Mouse (Mus musculus) kidney, embryonic 15.5 days (tissue): ENCODE data around the gene Zfp46. TPM values are rescaled to one million over a fixed set of nuclear protein-coding genes. Genes with fewer than 3 reads are reported as not detected.

Experiments used
- ATAC-seq: fragments of 200-750 bp; cut with Nextera tagmentation; replicated peaks from 2 replicates; pipeline ENCODE4 v1.8.0; 2017; ENCODE audit warnings: moderate TSS enrichment; ENCODE audit not compliant: low FRiP score
- H3K27ac ChIP-seq: fragments of 300-500 bp; sonication (generic); 2 replicates; pipeline ENCODE4 v1.5.1; 2015; ENCODE audit warnings: mild to moderate bottlenecking, inconsistent platforms
- H3K27me3 ChIP-seq: fragments of 300-500 bp; sonication (generic); 2 replicates; pipeline ENCODE4 v1.6.1; 2015; ENCODE audit warnings: inconsistent platforms
- H3K36me3 ChIP-seq: fragments of 300-500 bp; sonication (generic); 2 replicates; pipeline ENCODE4 v1.6.1; 2015; ENCODE audit warnings: inconsistent platforms
- H3K4me1 ChIP-seq: fragments of 300-500 bp; sonication (generic); 2 replicates; pipeline ENCODE4 v1.6.1; 2015; ENCODE audit warnings: inconsistent platforms
- H3K4me2 ChIP-seq: fragments of 300-500 bp; sonication (generic); 2 replicates; pipeline ENCODE4 v1.6.1; 2015; ENCODE audit warnings: moderate library complexity, mild to moderate bottlenecking, inconsistent platforms
- H3K4me3 ChIP-seq: fragments of 300-500 bp; sonication (generic); replicated peaks from 2 replicates; pipeline ENCODE4 v1.5.1; 2015; ENCODE audit warnings: mild to moderate bottlenecking, inconsistent platforms
- H3K9ac ChIP-seq: fragments of 300-500 bp; sonication (generic); 2 replicates; pipeline ENCODE4 v1.6.1; 2015; ENCODE audit warnings: mild to moderate bottlenecking, inconsistent platforms
- H3K9me3 ChIP-seq: fragments of 300-500 bp; sonication (generic); replicated peaks from 2 replicates; pipeline ENCODE4 v1.6.1; 2016; ENCODE audit warnings: inconsistent platforms
- WGBS: fragments of 180-500 bp; shearing (Covaris S2); methylation state at CpG from one replicate; pipeline ENCODE4 v1.1.7; 2015; ENCODE audit warnings: mixed read lengths; 5-methylcytosine and 5-hydroxymethylcytosine counted together
- polyA plus RNA-seq: library from polyadenylated mRNA; unstranded; fragments of >200 nt; fragmentation: Nextera tagmentation; extraction: Ambion mirVana; gene quantifications from 2 replicates; pipeline ENCODE4 v1.2.1, GENCODE M21; 2015

Gene Zfp46
- polyA plus RNA-seq, 1 experiment from 2014 or later: 22.8 TPM

DNA sequence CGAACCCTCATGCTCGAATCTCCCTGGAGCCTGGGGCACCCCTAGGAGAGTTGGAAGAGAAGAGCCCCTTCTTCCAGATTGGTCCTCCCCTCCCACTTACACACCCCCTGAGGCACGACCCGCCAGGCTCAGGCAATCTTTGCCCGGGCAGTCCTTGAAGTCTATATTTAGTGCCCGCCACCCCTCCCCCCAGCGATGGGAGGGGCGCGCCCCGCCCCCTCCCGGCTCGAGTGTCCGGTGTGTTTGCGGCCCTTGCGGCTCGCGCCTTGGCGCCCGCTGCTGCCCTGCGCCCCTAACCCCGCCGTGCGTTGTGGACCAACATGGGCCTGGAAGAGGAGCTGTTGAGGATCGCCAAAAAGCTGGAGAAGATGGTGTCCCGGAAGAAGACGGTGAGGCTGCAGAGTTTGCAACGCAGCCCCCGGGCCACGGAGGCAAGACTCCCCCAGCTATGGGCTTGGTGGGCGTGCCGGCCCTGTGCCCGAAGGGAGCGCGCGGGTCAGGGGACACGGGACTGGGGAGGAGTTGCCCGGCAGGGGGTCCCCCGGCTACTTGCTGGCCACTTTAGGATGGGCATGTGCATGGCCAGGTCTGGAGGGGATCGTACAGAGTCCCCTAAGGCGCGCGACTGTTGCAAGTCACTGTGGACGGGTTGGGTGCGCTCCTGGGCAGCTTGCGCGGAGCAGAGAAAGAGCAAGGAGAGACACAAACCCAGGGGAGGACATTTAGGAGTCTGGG lies 36.6 kb upstream of the Zfp46 start, which contains the start of gene Tcea3:
Tcea3 (plus strand) TSS at position 1 of the 735 bp plus-strand sequence.
- WGBS: 1% methylated on average over 46 of the region's 46 CpGs
- Histone ChIP-seq H3K9me3 (no peaks in the 10 kb centered on the region), H3K4me1 (peaks cover 39% of the 10 kb centered on the region), H3K4me3 (peak within 1 kb of the TSS; percentile 56), H3K4me2 (peak within 1 kb of the TSS; percentile 96), H3K27me3 (peaks cover 84% of the 10 kb centered on the region), H3K9ac (peak within 1 kb of the TSS; percentile 28), H3K36me3 (peaks cover 5% of the 10 kb centered on the region; the same call in 1 of the 2 replicates), H3K27ac (0 out of 2 replicates have a peak within 1 kb of the TSS, but pooled peaks have one; percentile 6)
- ATAC-seq: peak; percentile 63

DNA sequence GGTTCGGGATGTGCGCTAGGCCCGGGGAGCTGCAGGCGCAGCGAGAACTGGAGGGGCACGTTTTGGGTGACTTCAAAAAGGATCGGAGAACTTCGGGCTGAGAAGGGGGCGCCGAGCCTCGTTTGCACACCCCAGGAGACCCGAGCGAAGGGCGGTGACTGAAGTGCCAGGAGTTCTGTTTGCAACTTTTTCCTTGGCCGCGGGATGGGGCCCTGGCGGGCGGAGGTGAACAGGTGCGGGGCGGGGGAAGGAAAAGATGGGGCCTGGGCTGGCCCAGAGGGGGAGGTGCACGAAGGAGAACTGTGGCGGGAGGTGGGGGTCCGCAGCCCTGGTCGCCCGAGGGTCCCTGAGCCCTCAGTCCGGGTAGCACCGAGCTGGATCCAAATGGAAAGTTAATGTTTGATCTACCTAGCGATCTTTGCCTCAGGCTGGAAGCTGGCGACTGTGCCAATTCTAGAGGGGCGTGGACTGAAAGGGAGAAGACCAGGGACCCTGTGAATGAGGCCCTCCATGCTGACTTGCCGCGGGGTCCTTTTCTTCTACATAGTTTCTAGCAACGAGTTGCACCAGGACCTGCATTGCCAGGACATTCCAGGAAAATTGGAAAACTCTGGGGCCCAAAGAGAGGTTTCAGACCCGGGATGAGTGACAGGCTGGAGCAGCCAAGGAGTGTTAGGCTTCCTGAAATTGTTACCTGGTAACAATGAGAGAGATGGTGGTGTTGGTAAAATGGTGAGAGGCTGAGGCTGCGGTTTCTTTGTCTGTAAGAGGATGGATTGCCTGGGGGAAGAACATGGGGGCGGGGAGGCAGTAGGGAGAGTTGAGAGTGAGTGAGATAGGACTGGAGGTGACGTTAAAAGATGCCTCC lies 35.8 kb upstream of the Zfp46 start:
- Histone ChIP-seq H3K4me2 (peak overlapping the region; percentile 96), H3K27ac (0 out of 2 replicates have a peak overlapping the region, but pooled peaks have one; percentile 6), H3K4me1 (peaks cover 39% of the 10 kb centered on the region), H3K4me3 (peak overlapping the region; percentile 56), H3K9ac (peak overlapping the region; percentile 28), H3K27me3 (peaks cover 80% of the 10 kb centered on the region), H3K36me3 (0 out of 2 replicates have a peak, but pooled peaks cover under 1% of the 10 kb centered on the region), H3K9me3 (no peaks in the 10 kb centered on the region)
- WGBS: 1% methylated on average over 37 of the region's 37 CpGs
- peak; percentile 41 for ATAC-seq

- Histone ChIP-seq H3K9ac (no peak overlapping the region), H3K9me3 (no peaks in the 10 kb centered on the region), H3K27me3 (peaks cover 74% of the 10 kb centered on the region), H3K27ac (no peak overlapping the region), H3K4me2 (peak overlapping the region; percentile 96), H3K36me3 (no peaks in the 10 kb centered on the region), H3K4me1 (peaks cover 39% of the 10 kb centered on the region), H3K4me3 (peak overlapping the region; percentile 56; the same call in 1 of the 2 replicates)
- 10% methylated on average over 11 of the region's 11 CpGs for WGBS
- ATAC-seq: no peak
Measured at GRCm38 (mm10) chr4:136249332-136249647, 35.2 kb upstream of the Zfp46 start.

DNA sequence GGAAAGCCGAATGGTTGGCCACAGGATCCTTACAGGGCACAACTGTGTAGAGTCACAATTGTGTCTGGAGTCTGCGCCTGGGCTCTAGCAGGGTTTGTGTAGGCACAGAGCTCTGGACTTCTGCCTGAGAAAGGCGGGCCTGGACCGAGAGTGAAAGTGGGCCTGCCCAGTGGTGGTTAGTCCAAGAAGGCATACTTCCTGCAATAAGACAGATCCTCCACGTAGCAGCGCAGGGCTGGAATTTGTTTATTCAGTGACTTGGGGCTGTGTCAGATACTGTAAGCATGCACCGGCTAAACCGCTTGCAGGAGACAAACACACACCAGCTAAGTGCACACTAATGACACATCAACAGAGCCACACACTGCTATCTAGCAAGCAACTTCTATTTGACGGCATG lies 34.7 kb upstream of the Zfp46 start:
- Histone ChIP-seq H3K36me3 (no peaks in the 10 kb centered on the region), H3K4me3 (no peak overlapping the region), H3K27me3 (peaks cover 69% of the 10 kb centered on the region), H3K27ac (no peak overlapping the region), H3K4me2 (peak overlapping the region; percentile 96; the same call in 1 of the 2 replicates), H3K9me3 (no peaks in the 10 kb centered on the region), H3K4me1 (peaks cover 39% of the 10 kb centered on the region), H3K9ac (no peak overlapping the region)
- WGBS: 51% methylated on average over 9 of the region's 9 CpGs
- ATAC-seq: no peak

GRCm38 (mm10) chr4:136255919-136256318 lies 28.6 kb upstream of the Zfp46 start:
- 23% methylated on average over 6 of the region's 6 CpGs for WGBS
- H3K27me3 ChIP-seq: 0 out of 2 replicates have a peak, but pooled peaks cover 10% of the 10 kb centered on the region
- H3K9ac ChIP-seq: no peak overlapping the region
- no peak overlapping the region for H3K4me3 ChIP-seq
- no peak overlapping the region for H3K4me2 ChIP-seq
- no peaks in the 10 kb centered on the region for H3K9me3 ChIP-seq
- no peaks in the 10 kb centered on the region for H3K36me3 ChIP-seq
- no peak overlapping the region for H3K27ac ChIP-seq
- peaks cover 3% of the 10 kb centered on the region; the same call in 1 of the 2 replicates for H3K4me1 ChIP-seq
- no peak for ATAC-seq

DNA sequence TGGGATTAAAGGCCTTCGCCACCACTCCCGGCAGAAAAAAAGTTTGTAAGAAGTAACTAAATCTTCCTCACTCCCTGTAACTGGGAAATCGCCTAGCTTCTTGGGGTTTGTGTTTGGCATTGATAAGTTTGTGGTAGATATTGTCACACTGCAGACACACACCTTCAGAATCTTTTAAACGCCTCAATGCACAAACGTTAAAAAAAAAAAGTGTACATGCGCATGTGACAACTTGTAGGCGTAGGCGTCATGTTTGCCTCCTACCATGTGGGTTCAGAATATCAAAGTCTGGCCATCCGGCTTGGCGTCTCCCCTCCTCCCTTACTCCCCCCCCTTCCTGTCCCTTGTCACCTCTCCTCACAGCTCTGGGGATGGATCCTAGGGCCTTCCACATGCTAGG lies 27.8 kb upstream of the Zfp46 start:
- peaks cover 4% of the 10 kb centered on the region; the same call in 1 of the 2 replicates for H3K4me1 ChIP-seq
- 59% methylated on average over 10 of the region's 10 CpGs for WGBS
- ATAC-seq: no peak

GRCm38 (mm10) chr4:136259916-136260315 lies 24.6 kb upstream of the Zfp46 start:
- peaks cover 6% of the 10 kb centered on the region; the same call in 1 of the 2 replicates for H3K4me1 ChIP-seq
- 62% methylated on average over 3 of the region's 3 CpGs for WGBS
- H3K27ac ChIP-seq: no peak overlapping the region
- H3K9ac ChIP-seq: no peak overlapping the region
- no peaks in the 10 kb centered on the region for H3K9me3 ChIP-seq
- no peaks in the 10 kb centered on the region for H3K27me3 ChIP-seq
- H3K4me3 ChIP-seq: no peak overlapping the region
- H3K36me3 ChIP-seq: no peaks in the 10 kb centered on the region
- no peak overlapping the region for H3K4me2 ChIP-seq
- no peak for ATAC-seq

More for the DNA sequence above, 27.8 kb upstream of the Zfp46 start:
- Histone ChIP-seq H3K27me3 (0 out of 2 replicates have a peak, but pooled peaks cover 4% of the 10 kb centered on the region), H3K27ac (no peak overlapping the region), H3K9me3 (no peaks in the 10 kb centered on the region), H3K9ac (no peak overlapping the region), H3K4me2 (no peak overlapping the region), H3K36me3 (no peaks in the 10 kb centered on the region), H3K4me3 (no peak overlapping the region)

GRCm38 (mm10) chr4:136260491-136261180 lies 23.8 kb upstream of the Zfp46 start:
- peaks cover 6% of the 10 kb centered on the region; the same call in 1 of the 2 replicates for H3K4me1 ChIP-seq
- no peak overlapping the region for H3K4me2 ChIP-seq
- H3K9ac ChIP-seq: no peak overlapping the region
- no peaks in the 10 kb centered on the region for H3K36me3 ChIP-seq
- H3K27me3 ChIP-seq: no peaks in the 10 kb centered on the region
- no peaks in the 10 kb centered on the region for H3K9me3 ChIP-seq
- no peak for ATAC-seq
- H3K4me3 ChIP-seq: no peak overlapping the region
- H3K27ac ChIP-seq: no peak overlapping the region
- WGBS: 44% methylated on average over 10 of the region's 10 CpGs

DNA sequence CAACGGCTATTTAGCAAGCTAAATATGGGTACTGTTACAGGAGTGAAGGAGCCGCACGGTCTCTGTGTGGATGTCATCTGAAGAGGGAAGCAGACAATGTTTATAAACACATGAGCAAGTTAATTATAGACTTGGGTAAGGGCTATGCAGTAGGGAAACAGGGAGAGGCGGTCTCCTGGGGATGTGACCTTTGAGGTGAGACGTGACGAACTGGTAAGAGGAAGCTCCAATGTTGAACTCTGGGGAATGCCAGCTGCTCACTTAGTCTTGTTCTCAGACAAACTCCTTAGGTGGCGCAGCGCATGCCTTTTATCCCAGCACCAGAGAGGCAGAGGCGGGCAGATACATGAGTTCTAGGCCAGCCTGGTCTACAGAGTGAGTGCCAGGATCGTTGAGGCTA lies 22.6 kb upstream of the Zfp46 start:
- ATAC-seq: no peak
- no peak overlapping the region for H3K27ac ChIP-seq

GRCm38 (mm10) chr4:136263555-136263954 lies 20.9 kb upstream of the Zfp46 start:
- Histone ChIP-seq H3K9ac (no peak overlapping the region), H3K4me2 (no peak overlapping the region), H3K27ac (no peak overlapping the region), H3K4me1 (peaks cover 6% of the 10 kb centered on the region; the same call in 1 of the 2 replicates), H3K9me3 (no peaks in the 10 kb centered on the region), H3K36me3 (no peaks in the 10 kb centered on the region), H3K27me3 (no peaks in the 10 kb centered on the region), H3K4me3 (no peak overlapping the region)
- ATAC-seq: no peak
- 92% methylated on average over 4 of the region's 4 CpGs for WGBS

More for the DNA sequence above, 22.6 kb upstream of the Zfp46 start:
- no peak overlapping the region for H3K4me2 ChIP-seq
- no peaks in the 10 kb centered on the region for H3K9me3 ChIP-seq
- no peak overlapping the region for H3K4me3 ChIP-seq
- 72% methylated on average over 10 of the region's 10 CpGs for WGBS
- no peaks in the 10 kb centered on the region for H3K36me3 ChIP-seq
- no peaks in the 10 kb centered on the region for H3K27me3 ChIP-seq
- H3K4me1 ChIP-seq: peaks cover 6% of the 10 kb centered on the region; the same call in 1 of the 2 replicates
- H3K9ac ChIP-seq: no peak overlapping the region

DNA sequence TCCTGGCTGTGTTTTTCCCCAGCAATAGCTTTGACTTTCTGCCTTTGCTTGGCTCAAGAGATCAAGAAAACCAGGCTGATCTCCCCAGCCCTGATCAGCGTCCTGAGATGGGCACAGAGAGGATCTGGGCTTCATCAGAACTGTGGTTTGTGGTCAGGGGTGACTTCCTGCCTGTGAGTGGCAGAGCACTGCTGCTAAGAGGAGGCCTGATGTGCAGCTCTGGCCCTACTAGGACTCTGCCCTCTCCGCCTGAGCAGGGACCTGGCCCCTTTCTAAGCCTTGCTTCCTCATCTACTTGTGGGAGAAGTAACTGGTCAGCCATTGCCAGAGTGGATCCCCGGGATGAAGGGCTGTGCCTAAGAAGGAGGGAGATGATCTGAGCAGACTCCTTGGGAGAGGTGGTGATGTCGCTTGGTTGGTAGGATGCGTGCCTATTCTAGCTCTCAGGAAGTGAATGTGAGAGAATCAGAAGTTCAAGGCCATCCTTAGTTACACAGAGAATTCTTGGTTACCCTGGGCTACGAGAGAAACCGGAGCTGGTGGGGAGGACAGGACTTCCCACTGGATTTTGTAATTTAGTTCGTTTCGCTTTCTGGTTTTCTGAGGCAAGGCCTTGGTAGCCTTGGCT lies 17.7 kb upstream of the Zfp46 start:
- Histone ChIP-seq H3K27ac (no peak overlapping the region), H3K4me3 (no peak overlapping the region), H3K9me3 (no peaks in the 10 kb centered on the region), H3K4me2 (no peak overlapping the region), H3K4me1 (0 out of 2 replicates have a peak, but pooled peaks cover 1% of the 10 kb centered on the region), H3K9ac (no peak overlapping the region), H3K27me3 (no peaks in the 10 kb centered on the region), H3K36me3 (no peaks in the 10 kb centered on the region)
- WGBS: 84% methylated on average over 9 of the region's 9 CpGs
- no peak for ATAC-seq
